Mouse (Mus musculus): ENCODE data around the gene Tead2. TPM values are rescaled to one million over a fixed set of nuclear protein-coding genes. Genes with fewer than 3 reads are reported as not detected.
"Not testable (repeated sequence)": the region's sequence is repeated elsewhere in the genome, so short reads cannot be mapped to it uniquely, and the experiment has no call there.

Tead2 gene
- total RNA-seq, 1 experiment from 2014 or later = 0.48 TPM

DNA sequence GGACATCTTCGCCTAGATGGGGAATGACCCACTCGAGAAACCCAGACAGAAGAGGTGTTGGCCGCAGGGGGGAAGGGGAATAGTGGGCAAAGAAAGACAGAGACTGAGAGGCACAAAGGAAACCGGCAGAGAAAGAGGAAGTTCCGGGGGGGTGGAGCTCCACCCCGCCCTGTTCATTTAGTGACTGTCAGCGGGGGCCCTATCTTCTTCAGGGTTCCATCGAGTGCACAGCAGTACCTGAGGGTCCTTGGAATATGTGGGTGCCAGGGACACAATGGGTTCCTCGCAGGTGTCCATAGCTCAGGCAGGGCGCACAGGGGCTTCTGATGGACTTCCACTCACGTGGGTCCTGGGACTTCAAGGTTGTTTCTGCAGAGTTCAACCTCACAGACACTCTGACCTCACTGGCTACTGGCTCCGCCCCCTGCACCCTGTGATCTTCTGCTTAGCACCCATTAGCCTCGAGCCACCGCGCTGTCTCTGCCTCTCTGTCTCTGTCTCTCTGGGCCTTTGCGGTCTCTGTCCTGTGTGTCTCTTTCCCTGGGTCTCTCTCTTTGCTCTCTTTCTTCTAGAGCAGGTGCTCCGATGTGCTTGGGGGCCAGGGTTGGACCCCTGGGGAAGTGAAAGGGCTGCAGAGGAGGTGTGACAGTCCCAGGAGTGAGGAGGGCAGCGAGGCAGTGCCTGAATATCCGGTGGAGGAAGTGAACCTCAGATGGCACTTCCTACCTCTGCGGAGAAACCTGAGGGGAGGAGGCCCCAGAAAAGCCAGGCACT is 23.4 kb downstream of the Tead2 start, which contains the start of gene Cd37:
Cd37 (minus strand) TSS at position 393 of the 774 bp plus-strand sequence.
- ATAC-seq (replicated peaks; ENCODE audit: insufficient number of reproducible peaks, low FRiP score, low TSS enrichment, poor library complexity, severe bottlenecking) = peak; percentile 70

DNA sequence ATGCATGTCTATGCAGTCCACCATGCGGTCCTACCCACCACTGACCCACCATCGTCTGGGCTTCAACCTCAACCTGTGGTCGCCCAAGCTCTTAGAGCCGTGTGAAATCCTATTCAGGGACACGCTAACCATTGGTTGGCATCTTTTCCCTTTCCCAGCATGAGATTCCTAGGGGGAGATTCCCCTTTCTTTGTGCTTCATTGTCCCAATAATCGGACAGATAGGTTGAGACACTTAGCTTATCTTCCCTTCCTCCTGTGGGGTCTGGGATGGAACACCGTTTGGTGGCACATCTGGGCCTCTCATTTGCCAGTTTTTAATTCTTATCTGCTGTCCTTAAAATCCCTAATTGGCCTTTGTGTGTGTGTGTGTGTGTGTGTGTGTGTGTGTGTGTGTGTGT is 24.6 kb downstream of the Tead2 start:
- ATAC-seq (replicated peaks; ENCODE audit: insufficient number of reproducible peaks, low FRiP score, low TSS enrichment, poor library complexity, severe bottlenecking) = no peak

DNA sequence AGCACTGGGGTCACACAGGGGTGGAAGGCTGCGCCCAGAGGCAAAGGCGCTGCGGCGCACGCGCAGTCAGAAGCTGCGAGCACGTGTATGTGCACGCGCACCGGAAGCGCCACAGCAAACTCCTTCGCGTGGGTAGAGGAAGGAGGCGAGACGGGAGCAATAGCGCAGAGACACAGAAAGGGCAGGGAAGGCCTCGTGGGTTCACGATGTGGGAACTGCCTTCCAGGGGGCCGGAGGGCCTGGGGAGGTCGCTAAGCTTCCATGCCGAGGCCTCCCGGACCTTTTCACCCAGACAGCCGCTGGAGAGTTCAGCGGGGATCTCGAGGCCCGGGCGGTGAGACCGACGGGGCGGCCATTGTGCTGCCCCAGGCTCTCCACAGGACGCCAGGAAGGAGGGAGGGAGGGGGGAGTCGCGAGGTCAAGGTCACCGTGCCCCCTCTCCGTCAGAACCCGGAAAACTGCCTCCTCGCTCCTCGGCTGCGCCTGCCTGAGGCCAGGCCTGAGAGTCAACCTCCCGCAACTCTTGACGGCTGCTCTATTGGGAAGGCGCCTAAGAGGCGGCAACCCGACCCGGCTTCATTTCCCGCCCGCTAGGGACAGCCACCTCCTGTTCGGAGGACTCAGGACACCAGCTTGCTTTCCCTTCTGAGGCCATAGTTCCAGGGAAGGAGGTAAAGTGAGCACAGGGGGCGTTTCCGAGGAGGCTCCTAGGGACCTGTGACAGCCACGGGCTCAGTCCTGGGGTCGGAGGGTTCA is 25.3 kb downstream of the Tead2 start, which contains the start of gene Slc6a16:
Slc6a16 (plus strand) TSS at position 453 of the 756 bp plus-strand sequence.
- no peak for ATAC-seq (replicated peaks; ENCODE audit: insufficient number of reproducible peaks, low FRiP score, low TSS enrichment, poor library complexity, severe bottlenecking)

DNA sequence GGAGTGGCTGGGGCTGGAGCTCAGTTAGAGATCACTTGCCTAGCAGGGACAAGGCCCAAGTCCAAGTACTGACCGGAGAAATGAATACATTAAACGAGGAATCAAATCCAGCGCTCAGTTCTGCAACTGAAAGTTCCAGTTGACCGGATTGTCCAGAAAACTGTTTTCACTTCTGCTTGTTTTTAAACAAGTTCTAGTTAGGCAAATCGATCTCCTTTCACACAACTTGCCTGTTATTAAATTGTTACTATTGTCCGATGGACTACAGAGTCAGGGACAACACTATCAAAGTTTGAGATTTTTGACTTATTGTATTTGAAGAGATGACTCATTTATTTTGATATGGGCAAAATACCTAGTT is 25.8 kb downstream of the Tead2 start:
- no peak for ATAC-seq (replicated peaks; ENCODE audit: insufficient number of reproducible peaks, low FRiP score, low TSS enrichment, poor library complexity, severe bottlenecking)

DNA sequence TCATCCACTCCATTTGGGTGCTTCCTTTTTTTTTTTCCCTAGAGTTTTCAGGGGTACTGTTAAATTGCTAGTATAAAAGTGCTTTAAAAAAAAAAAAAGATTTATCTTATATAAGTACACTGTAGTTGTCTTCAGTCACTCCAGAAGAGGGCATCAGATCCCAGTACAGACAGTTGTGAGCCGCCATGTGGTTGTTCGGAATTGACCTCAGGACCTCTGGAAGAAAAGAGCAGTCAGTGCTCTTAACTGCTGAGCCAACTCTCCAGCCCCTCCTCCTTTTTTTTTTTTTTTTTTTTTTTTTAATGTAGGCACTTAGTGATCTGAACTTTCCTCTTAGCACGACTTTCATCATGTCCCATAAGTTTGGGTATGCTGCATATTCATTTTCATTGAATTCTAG is 32.1 kb downstream of the Tead2 start:
- no peak for ATAC-seq (replicated peaks; ENCODE audit: insufficient number of reproducible peaks, low FRiP score, low TSS enrichment, poor library complexity, severe bottlenecking)

DNA sequence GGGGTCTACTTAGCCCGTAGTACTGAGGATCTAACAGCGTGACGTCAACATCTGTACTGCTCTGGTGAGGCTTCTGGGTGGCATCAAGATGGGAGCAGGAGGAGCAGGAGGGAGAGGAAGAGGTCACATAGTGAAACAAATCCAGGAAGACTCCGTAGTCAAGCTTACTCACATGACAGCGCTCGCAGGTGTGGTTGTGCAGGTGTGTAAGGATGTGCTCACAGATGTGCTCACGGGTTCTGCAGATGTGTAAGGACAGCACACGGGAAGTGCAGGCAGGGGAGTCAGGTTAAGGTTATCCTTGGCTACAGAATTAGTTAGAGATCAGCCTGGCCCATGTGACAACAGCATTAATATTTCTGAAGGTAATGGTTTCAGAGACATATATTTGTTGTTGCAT is 38.3 kb downstream of the Tead2 start:
- no peak for ATAC-seq (replicated peaks; ENCODE audit: insufficient number of reproducible peaks, low FRiP score, low TSS enrichment, poor library complexity, severe bottlenecking)

DNA sequence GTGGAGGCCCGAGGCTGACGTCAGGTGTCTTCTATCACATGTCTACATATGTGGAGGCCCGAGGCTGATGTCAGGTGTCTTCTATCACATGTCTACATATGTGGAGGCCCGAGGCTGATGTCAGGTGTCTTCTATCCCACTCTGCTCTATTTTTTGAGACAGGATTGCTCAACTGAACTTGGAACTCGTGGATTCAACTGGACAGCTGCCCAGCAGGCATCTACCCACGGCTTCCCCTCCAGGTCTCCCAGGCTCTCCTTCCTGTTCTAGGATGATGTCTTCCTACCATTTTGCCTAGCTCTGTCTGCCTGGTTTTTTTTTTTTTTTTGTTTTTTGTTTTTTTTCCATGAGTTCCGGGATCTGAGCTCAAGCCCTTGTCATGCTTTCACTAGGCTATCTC is 40.3 kb downstream of the Tead2 start:
- not testable (repeated sequence) for ATAC-seq (replicated peaks; ENCODE audit: insufficient number of reproducible peaks, low FRiP score, low TSS enrichment, poor library complexity, severe bottlenecking)

DNA sequence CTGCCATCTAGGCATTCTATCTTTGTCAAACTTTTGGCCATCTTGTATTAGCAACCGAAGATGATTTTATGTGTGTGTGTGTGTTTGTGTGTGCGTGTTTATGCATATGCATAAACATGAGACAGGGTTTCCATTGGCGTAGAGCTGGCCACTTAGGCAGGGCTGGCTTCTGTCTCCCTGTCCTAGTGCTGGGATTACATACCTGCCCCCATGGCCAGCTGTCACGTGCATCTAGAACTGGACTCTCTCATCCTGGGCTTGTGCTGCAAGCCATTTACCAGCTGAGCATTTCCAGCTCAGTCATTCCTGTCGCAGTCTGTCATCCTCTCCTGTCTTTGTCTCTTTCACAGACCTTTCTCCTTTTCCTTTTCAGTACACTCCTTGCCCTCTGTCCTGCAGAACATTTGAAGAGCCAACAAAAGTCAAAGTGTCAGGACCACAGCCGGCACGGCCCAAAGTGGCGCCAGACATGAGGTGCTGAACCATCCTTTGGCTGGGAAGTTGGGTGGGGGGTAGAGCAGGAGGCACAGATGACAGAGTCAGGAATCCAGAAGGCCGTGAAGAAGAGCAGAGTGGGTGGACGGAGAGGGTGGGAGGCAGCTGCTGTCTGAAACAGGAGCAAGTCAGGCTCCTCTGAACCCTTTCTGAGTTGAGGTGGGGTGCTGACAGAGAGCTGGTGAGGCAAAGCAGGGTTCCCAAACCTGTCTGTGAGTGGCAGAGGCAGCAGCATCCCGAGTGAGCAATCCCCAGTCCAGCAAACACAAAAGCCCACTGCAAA is 41.7 kb downstream of the Tead2 start:
- ATAC-seq (replicated peaks; ENCODE audit: insufficient number of reproducible peaks, low FRiP score, low TSS enrichment, poor library complexity, severe bottlenecking) = no peak

DNA sequence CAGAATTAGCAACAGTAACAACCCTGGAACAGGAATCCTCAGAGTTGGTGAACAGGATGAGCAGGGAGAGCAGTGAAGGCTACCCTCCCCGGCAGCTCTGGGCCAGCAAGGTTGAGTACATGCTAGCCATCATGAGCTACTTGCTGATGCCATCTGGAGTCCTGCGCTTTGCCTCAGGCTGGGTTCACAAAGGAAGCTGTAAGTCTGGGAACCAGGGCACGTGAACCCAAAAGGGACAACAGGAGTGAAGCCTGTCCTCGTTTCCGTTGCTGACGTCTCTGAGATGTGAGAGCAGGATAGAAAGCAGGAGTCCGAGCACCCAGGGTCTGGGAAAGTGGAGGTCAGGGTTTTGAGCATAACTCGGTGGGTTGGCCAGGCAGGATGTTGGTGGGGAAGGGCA is 43.7 kb downstream of the Tead2 start:
- ATAC-seq (replicated peaks; ENCODE audit: insufficient number of reproducible peaks, low FRiP score, low TSS enrichment, poor library complexity, severe bottlenecking) = no peak

DNA sequence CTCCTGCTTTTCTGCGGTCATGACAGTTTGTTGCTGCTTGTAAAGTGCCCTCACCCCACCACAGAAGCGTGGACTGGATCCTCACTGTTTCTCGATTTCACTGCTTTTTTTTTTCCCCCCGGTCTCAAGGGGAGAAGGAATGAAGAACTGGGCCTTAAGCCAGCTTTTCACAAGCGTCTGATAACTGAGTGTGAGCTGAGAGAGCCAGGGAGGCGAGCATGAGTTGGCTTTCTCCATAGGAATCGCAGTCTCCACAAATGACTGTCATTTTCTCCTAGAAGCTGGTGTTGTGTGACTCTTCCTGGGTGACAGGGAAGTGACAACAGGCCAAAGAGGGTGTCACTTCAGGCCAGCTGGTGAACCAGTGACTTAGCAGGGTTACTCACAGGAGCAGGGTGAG is 46.7 kb downstream of the Tead2 start:
- no peak for ATAC-seq (replicated peaks; ENCODE audit: insufficient number of reproducible peaks, low FRiP score, low TSS enrichment, poor library complexity, severe bottlenecking)

DNA sequence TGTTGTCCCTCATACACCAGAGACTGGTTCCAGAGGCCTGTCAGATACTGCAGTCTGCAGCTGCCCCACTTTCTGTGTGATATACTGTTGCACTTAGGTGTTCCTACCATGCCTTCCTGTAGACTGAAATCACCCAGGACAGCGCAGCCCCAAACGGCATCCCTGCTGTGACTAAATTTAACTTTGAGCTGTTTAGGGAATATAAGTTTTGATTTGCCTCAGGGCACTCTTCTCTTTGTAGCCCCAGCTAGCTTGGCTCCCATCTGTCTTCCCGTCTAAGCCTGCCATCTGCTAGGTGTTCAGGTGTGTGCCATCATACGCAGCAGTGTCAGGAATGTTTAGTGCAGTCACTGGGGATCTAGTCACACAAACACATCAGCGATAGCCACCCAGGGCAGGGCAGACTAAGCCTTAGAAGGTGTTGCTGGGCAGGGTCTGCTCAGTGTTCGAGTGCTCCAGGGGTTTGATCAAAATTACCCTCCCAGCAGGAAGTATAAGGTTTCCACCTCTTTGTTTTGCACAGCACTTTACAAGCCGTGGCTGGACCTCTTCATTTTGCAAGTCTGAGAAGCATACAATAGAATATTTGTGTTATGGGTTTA is 47.6 kb downstream of the Tead2 start:
- no peak for ATAC-seq (replicated peaks; ENCODE audit: insufficient number of reproducible peaks, low FRiP score, low TSS enrichment, poor library complexity, severe bottlenecking)

DNA sequence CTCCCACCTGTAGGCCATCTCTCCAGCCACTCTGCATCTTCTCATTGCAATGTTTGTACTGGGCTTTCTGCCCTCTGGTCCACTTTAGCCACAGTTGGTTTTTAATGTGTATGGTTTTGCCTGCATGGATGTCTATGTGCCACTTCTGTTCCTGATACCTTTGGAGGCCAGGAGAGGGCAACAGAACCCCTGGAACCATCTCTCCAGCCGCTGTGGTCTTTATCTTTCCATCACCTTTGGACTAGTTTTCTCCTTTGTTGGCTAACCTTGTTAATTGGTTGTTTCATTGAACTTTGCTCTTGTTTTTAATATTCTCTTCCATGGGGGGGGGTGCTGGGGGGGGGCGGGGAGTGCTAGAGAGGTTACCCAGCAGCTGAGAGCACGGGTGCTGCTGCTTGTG is 48.8 kb downstream of the Tead2 start:
- no peak for ATAC-seq (replicated peaks; ENCODE audit: insufficient number of reproducible peaks, low FRiP score, low TSS enrichment, poor library complexity, severe bottlenecking)

DNA sequence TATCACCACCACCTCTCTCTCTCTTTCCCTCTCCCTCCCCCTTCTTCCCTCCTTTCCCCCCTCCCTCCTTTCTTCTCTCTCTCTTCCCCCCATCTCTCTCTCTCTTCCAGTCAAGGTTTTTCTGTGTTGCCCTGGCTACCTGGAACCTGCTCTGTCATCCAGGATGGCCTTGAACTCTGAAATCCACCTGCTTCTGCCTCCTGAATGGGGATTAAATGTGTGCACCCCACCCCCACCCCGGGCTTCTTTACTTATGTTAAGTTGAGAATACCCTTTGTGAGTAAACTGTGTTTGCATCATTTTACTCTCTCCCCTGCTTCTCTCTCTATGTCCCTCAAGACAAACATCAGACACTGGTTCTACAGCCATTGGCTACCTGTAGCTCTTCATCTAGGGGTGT is 50.0 kb downstream of the Tead2 start:
- no peak for ATAC-seq (replicated peaks; ENCODE audit: insufficient number of reproducible peaks, low FRiP score, low TSS enrichment, poor library complexity, severe bottlenecking)

DNA sequence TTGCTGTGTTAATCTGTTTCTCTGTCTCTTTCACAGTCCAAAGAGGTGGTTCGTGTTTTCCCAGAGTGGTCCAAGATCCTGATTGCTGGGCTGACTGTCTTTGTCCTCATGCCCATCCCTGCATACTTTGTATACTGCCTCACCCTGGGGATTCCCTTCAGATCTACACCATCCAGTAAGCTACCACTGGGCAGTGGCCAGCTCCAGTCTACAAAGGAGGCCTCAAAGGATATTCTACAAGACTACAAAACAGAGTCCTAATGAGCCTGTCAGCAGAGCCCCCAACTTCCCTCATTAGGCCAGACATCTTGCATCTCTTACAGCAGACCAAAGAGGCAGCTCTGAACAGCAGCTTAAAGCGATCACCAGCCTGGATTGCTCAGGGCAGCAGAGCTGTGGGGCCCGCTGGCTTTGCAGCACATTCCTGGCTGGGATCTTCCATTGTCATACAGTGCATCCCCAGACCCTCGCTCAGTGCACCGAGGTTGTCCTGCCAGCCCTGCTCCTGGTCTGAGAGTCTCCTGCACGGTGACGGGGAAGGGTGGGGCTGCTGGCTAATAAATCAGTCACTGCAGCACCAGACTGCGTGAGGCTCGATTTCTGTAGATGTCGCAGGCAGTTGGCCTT is 57.3 kb downstream of the Tead2 start:
- ATAC-seq (replicated peaks; ENCODE audit: insufficient number of reproducible peaks, low FRiP score, low TSS enrichment, poor library complexity, severe bottlenecking) = no peak

DNA sequence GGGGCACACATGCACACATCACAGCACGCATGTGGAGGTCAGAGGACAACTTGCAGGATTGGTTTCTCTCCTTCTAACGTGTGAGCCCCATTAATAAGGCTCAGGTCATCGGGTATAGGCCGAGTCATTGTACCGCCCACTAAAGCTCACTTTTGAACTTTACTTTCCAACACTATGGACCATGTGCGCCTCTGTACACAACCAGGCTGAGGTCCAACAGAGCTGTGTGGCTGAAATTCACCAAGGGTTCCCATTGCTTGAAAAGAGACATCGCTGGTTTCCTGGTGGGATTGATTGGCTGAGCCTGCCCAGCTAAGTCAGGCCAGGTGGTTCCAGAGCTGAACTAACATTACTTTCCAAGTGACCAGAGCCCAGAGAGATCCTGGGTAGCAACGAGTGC is 58.1 kb downstream of the Tead2 start:
- ATAC-seq (replicated peaks; ENCODE audit: insufficient number of reproducible peaks, low FRiP score, low TSS enrichment, poor library complexity, severe bottlenecking) = no peak

DNA sequence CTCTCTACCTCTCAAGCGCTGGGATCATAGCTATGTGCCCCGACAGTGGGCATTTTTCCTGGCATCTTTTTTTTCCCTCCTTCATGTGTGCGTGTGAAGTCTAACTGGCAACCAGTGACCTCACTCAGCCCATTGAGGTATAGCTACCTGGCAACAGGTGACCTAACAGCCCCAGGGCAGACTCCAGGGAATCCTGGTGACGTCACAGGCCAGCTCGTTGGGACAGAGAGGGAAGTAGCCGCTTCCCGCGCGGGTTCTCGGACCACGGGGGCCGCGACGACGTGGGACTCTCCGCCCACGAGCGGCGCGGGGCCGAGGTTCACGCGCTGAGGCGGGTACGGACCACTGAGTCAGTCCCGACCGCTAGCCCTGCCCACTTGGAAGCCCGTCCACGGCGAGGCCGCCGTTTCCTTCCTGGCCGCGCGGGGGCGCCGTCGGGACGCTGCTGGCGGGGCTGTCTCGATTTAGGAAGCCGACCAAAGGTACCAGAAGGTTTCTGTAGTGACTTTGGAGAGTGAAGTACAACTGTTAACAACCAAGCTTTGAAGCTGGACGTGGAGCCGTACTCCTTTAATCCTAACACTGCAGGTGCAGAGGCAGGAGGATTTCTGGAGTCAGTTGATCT is 61.7 kb downstream of the Tead2 start, which contains the start of gene Slc6a21:
Slc6a21 (plus strand) TSS at position 378 of the 625 bp plus-strand sequence.
- ATAC-seq (replicated peaks; ENCODE audit: insufficient number of reproducible peaks, low FRiP score, low TSS enrichment, poor library complexity, severe bottlenecking) = peak; percentile 37; the same call in 1 of the 2 replicates

Data from monocyte, adult 5-6 weeks (primary cell).